In genomic region chr9:102690891-102691290, GRCm38 (mm10) we compare ENCODE assay signal across 8 mouse cellular contexts. TPM values are rescaled to one million over a fixed set of nuclear protein-coding genes. Genes with fewer than 3 reads are reported as not detected.
A peak's percentile ranks its signal among the peaks of the same experiment; 100 is the strongest.
DNase-seq lines count a peak whose midpoint lies in the region; ATAC-seq and TF ChIP-seq lines count a peak whose summit lies in the region.

No protein-coding gene starts in this region.

- H3K4me2 ChIP-seq in heart, embryonic 15.5 days = peak overlapping the region; percentile 98
- peak overlapping the region; percentile 62 for H3K4me2 ChIP-seq in liver, embryonic 16.5 days (ENCODE audit: low read depth, low read length)
- peak overlapping the region; percentile 99 for H3K4me2 ChIP-seq in stomach, embryonic 16.5 days (ENCODE audit: low read depth, low read length)

- no peaks in the 10 kb centered on the region for H3K36me3 ChIP-seq in testis, adult 2 months (ENCODE audit: control insufficient read depth, insufficient read depth, low read length)
- H3K36me3 ChIP-seq in heart, embryonic 15.5 days = no peaks in the 10 kb centered on the region
- H3K36me3 ChIP-seq in liver, embryonic 16.5 days (ENCODE audit: control insufficient read depth, insufficient read depth) = no peaks in the 10 kb centered on the region
- H3K36me3 ChIP-seq in stomach, embryonic 16.5 days (ENCODE audit: control insufficient read depth, insufficient read depth, low read length) = no peaks in the 10 kb centered on the region

- peak overlapping the region; percentile 10; the same call in 1 of the 2 replicates for H3K27ac ChIP-seq in testis, adult 2 months (ENCODE audit: control insufficient read depth, insufficient read depth, low read depth, low read length)
- H3K27ac ChIP-seq in heart, embryonic 15.5 days = no peak overlapping the region
- no peak overlapping the region for H3K27ac ChIP-seq in liver, embryonic 16.5 days (ENCODE audit: low read length)
- 0 out of 2 replicates have a peak overlapping the region, but pooled peaks have one; percentile 38 for H3K27ac ChIP-seq in stomach, embryonic 16.5 days (ENCODE audit: low read length)

- no peaks in the 10 kb centered on the region for H3K9me3 ChIP-seq in heart, embryonic 15.5 days (replicated peaks)
- no peaks in the 10 kb centered on the region for H3K9me3 ChIP-seq in liver, embryonic 16.5 days (replicated peaks; ENCODE audit: control insufficient read depth, low read length)
- H3K9me3 ChIP-seq in stomach, embryonic 16.5 days (replicated peaks; ENCODE audit: control insufficient read depth, low read length) = no peaks in the 10 kb centered on the region

- DNase-seq in testis, postnatal 14 days (ENCODE audit: low spot score) = no peak
- no peak for DNase-seq in adipocyte (ENCODE audit: low spot score)
- DNase-seq in left cerebral cortex, adult 11 months (ENCODE audit: low spot score) = no peak
- DNase-seq in right cerebral cortex, postnatal 36 days (ENCODE audit: low spot score in 2 of 2) = no peak

- H3K27me3 ChIP-seq in testis, adult 2 months (ENCODE audit: control insufficient read depth, insufficient read depth, low read length) = no peaks in the 10 kb centered on the region
- H3K27me3 ChIP-seq in heart, embryonic 15.5 days = no peaks in the 10 kb centered on the region
- peaks cover 27% of the 10 kb centered on the region for H3K27me3 ChIP-seq in liver, embryonic 16.5 days (ENCODE audit: control insufficient read depth, insufficient read depth, low read depth, low read length)
- no peaks in the 10 kb centered on the region for H3K27me3 ChIP-seq in stomach, embryonic 16.5 days (ENCODE audit: control insufficient read depth, insufficient read depth, low read length)

- peaks cover 12% of the 10 kb centered on the region for H3K4me1 ChIP-seq in testis, adult 2 months (ENCODE audit: control insufficient read depth, insufficient read depth, low read length)
- H3K4me1 ChIP-seq in heart, embryonic 15.5 days (replicated peaks) = peaks cover 38% of the 10 kb centered on the region
- no peaks in the 10 kb centered on the region; the same call in 1 of the 2 replicates for H3K4me1 ChIP-seq in liver, embryonic 16.5 days (ENCODE audit: control insufficient read depth, low read depth, low read length)
- H3K4me1 ChIP-seq in stomach, embryonic 16.5 days (ENCODE audit: control insufficient read depth, insufficient read depth, low read length) = peaks cover 24% of the 10 kb centered on the region

- peak overlapping the region; percentile 69 for H3K4me3 ChIP-seq in testis, adult 2 months (ENCODE audit: control insufficient read depth, low read depth, low read length)
- H3K4me3 ChIP-seq in heart, embryonic 15.5 days = peak overlapping the region; percentile 69
- peak overlapping the region; percentile 47; the same call in 1 of the 2 replicates for H3K4me3 ChIP-seq in liver, embryonic 16.5 days (ENCODE audit: low read depth, low read length)
- H3K4me3 ChIP-seq in stomach, embryonic 16.5 days (replicated peaks; ENCODE audit: low read length) = peak overlapping the region; percentile 55

- H3K9ac ChIP-seq in heart, embryonic 15.5 days = peak overlapping the region; percentile 67
- H3K9ac ChIP-seq in liver, embryonic 16.5 days (ENCODE audit: low read depth, low read length) = no peak overlapping the region
- H3K9ac ChIP-seq in stomach, embryonic 16.5 days (ENCODE audit: low read length) = peak overlapping the region; percentile 73; the same call in 1 of the 2 replicates

- no peak for TF ChIP-seq CTCF in testis, adult 2 months (IDR thresholded peaks at IDR 0.05; ENCODE audit: control insufficient read depth, insufficient read depth, insufficient replicate concordance, low read depth, low read length)

- 12% methylated on average over 15 of the region's 15 CpGs for WGBS in heart, embryonic 15.5 days
- WGBS in liver, embryonic 16.5 days (ENCODE audit: insufficient replicate concordance) = 9% methylated on average over 15 of the region's 15 CpGs
- WGBS in stomach, embryonic 16.5 days = 14% methylated on average over 15 of the region's 15 CpGs

- ATAC-seq in heart, embryonic 15.5 days (replicated peaks; ENCODE audit: insufficient number of reproducible peaks, insufficient read depth, low FRiP score, low read depth) = no peak
- ATAC-seq in liver, embryonic 16.5 days (ENCODE audit: low read depth) = no peak
- no peak for ATAC-seq in stomach, embryonic 16.5 days (ENCODE audit: insufficient read depth, low FRiP score)

- no peak for TF ChIP-seq POLR2A in testis, adult 2 months (IDR thresholded peaks at IDR 0.05; ENCODE audit: control insufficient read depth, low read depth, low read length)

RNA-seq across cellular contexts. Expression of gene Amotl2, which starts 25.6 kb away (rescaled TPM):
- polyA plus RNA-seq in testis, adult 2 months (2012; rRNA removed) = 2.6 TPM in 2 replicates
- 38.9 and 45.6 TPM in 2 replicates for polyA plus RNA-seq in heart, embryonic 15.5 days (2015; fragmentation: Nextera tagmentation; extraction: Ambion mirVana)
- polyA plus RNA-seq in liver, embryonic 16.5 days (2015; fragmentation: Nextera tagmentation; extraction: Ambion mirVana) = 5.0 and 5.4 TPM in 2 replicates
- 21.1 and 26.3 TPM in 2 replicates for polyA plus RNA-seq in stomach, embryonic 16.5 days (2015; fragmentation: Nextera tagmentation; extraction: Ambion mirVana)

Comparison
In these comparisons a context has a peak if more than half of its experiments do, and no peak if none do; other contexts are left out.
1. H3K27ac ChIP-seq: peak in testis, adult 2 months (single experiment) and stomach, embryonic 16.5 days (single experiment); none in heart, embryonic 15.5 days (single experiment) and liver, embryonic 16.5 days (single experiment).
2. Peak in every context shown above with its lines, with median percentiles within 50 percentile points of each other: H3K4me3 ChIP-seq and H3K4me2 ChIP-seq.